Mouse (Mus musculus) macrophage (primary cell): ENCODE results near the gene Btbd2. TPM values are rescaled to one million over a fixed set of nuclear protein-coding genes. Genes with fewer than 3 reads are reported as not detected.
"Not testable (repeated sequence)": the region's sequence is repeated elsewhere in the genome, so short reads cannot be mapped to it uniquely, and the experiment has no call there.

ENCODE experiments used
- H3K27ac ChIP-seq: fragments of 350-480 bp; formaldehyde crosslinking; 2 replicates; pipeline ENCODE4 v1.9.0; 2021
- H3K36me3 ChIP-seq: fragments of 350-480 bp; formaldehyde crosslinking; 2 replicates; pipeline ENCODE4 v1.9.0; 2021; ENCODE audit errors: inconsistent target
- H3K4me3 ChIP-seq: fragments of 350-480 bp; formaldehyde crosslinking; 2 replicates; pipeline ENCODE4 v1.9.0; 2021; ENCODE audit errors: inconsistent target
- H3K79me2 ChIP-seq: fragments of 350-480 bp; formaldehyde crosslinking; 2 replicates; pipeline ENCODE4 v1.9.0; 2021; ENCODE audit errors: inconsistent target
- WGBS: methylation state at CpG from one replicate; pipeline ENCODE4 v1.1.7; 2026; ENCODE audit warnings: inconsistent platforms; ENCODE audit not compliant: missing documents; 5-methylcytosine and 5-hydroxymethylcytosine counted together
- polyA plus RNA-seq: library from polyadenylated mRNA; stranded (reverse); fragments of 250-400 nt; gene quantifications from 3 replicates; pipeline ENCODE4 v1.2.4, GENCODE M21; 2018; ENCODE audit warnings: inconsistent platforms

Btbd2 gene
- polyA plus RNA-seq, 1 experiment from 2014 or later = 16.9 TPM

DNA sequence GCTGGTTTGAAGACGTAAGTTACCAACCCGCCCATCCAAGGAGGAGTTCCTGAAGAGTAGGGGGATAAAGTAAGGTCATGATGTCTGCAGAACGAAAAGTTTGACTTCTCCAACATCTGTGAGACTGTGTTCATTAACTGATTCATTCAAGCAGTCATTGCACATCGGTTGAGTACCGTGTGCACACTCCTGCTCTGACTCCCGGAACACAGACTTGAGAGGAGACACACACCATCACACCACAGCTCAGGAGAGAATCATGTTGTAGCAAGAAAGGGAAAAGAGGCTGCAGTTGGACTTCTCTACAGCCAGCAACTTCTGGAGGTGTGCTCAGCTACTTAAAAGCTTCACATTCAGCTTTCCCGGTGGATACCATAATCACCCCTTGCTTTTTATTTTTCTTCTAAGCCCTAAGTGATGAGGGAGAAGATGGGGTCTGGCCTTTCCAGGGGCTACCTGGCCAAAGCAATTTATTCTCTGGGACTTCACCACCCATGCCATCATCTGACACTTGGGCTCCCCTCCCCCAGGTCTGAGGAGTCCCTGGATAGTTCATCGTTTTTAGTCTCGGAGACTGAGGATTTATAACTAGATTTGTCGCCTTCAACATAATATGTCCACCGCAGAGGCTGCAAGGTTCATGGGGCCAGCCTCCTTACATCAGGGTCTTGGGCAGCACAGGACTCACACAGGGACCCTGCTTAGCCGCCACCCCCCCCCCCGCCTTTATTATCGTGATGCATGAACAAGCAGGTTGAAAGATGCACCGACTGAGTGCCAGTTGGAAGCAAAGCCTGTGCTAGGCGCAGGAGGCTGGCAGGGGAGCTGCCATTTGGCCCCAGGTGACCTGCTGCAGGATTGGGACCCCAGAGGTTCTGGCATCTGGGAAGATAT is 35.8 kb downstream of the Btbd2 start:
- Histone ChIP-seq H3K36me3 (no peaks in the 10 kb centered on the region), H3K4me3 (peak overlapping the region; percentile 42), H3K27ac (peak overlapping the region; percentile 79), H3K79me2 (peaks cover 33% of the 10 kb centered on the region)
- WGBS = 70% methylated on average over 16 of the region's 16 CpGs

DNA sequence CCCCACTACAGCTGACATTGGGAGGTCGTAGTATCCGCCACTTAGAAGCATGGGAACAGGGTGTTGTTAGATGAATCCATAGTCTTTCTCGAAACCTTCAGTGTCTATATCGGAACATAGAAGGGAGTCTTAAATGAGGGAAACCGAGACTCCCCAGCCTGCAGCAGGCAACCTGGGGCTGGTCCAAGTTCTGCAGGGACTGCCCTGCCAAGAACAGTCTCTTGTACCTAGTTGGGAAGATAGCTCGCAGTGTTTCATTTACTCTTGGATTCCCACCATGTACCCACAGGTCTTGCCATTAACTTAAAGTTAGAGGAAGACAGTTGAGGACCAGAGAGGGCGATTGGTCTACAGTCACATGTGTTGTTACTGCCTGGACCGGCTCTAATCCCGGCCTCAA is 36.5 kb downstream of the Btbd2 start:
- Histone ChIP-seq H3K79me2 (peaks cover 26% of the 10 kb centered on the region), H3K27ac (no peak overlapping the region), H3K4me3 (no peak overlapping the region), H3K36me3 (peaks cover 1% of the 10 kb centered on the region; the same call in 1 of the 2 replicates)
- WGBS = 95% methylated on average over 9 of the region's 9 CpGs

DNA sequence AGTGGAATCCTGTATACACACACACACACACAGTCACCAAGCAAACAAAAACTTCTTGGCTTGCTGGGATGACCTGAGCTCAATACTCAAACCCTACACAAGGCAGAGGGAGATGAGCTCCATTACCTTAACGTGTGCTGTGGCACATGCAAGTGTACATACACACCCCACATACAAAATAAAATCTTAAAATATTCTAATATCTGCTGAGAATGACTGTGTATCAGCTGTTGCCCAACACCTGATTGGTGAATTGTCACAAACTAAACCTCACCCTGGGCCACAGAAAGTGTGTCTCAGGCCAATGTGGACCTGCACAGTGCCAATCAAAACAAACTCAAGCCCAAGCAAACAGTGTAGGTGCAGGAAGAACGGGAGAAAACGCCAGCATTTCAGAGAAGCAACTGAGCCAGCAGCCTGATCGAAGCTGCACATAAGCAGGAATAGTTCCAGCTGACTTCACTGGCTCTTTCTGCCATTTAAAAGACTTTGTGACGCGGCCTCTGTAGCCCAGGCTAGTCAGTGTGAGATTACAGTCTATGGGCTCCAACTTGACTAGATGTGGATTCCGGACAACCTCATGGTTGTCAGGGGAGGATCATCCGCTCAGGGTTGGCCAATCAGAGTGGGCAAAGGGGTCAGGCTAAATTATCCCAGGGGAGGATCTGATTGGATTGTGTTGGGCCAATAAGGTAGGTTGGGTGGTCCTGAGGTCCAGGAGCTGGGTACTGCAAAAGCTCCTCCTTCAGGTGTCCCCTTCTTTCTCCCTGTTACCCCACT is 37.2 kb downstream of the Btbd2 start:
- no peak overlapping the region for H3K4me3 ChIP-seq
- 93% methylated on average over 8 of the region's 8 CpGs for WGBS
- H3K79me2 ChIP-seq = peaks cover 19% of the 10 kb centered on the region
- H3K27ac ChIP-seq = no peak overlapping the region
- peaks cover 8% of the 10 kb centered on the region for H3K36me3 ChIP-seq

DNA sequence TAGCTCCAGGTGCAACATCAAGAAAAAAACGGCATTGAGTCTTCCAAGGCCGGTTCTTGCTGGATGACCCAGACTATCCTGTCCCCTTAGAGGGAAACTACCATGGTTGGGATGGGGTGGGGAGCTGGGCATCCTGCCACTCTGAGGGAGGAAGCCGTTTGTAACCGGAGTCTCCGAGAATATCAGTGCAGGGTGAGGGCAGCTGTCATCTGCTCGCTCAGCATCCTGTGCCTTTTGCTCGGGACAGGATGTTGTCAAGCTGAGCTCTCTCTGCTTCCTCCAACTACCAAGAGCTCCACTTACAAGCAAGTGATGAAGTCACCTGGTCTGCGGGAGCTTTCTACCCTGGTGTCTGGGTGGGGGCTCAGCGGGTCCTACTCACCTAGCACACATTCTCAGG is 38.7 kb downstream of the Btbd2 start:
- Histone ChIP-seq H3K79me2 (peaks cover 4% of the 10 kb centered on the region), H3K27ac (no peak overlapping the region), H3K36me3 (peaks cover 15% of the 10 kb centered on the region), H3K4me3 (no peak overlapping the region)
- WGBS = 22% methylated on average over 9 of the region's 9 CpGs

DNA sequence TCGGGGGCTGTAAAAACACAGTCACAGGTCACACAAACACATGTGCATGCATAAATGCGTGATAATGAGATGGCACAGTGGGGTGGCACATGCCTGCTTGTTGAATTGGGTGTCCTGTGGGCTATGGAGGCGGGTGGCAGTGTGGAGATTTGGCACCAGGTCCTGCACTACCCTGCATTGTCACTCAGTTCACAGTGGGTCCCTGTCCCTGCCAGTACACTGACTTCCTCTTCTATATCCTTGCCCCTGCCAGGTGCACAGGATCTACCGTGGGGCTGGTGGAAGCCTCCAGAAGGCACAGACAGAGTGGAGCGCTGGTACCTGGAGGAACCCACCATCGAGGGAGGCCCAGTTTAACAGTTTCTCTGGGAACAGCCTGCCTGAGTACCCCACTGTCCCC is 42.5 kb downstream of the Btbd2 start:
- peaks cover 2% of the 10 kb centered on the region; the same call in 1 of the 2 replicates for H3K79me2 ChIP-seq
- no peak overlapping the region for H3K4me3 ChIP-seq
- 80% methylated on average over 6 of the region's 6 CpGs for WGBS
- no peak overlapping the region for H3K27ac ChIP-seq
- H3K36me3 ChIP-seq = peaks cover 15% of the 10 kb centered on the region

DNA sequence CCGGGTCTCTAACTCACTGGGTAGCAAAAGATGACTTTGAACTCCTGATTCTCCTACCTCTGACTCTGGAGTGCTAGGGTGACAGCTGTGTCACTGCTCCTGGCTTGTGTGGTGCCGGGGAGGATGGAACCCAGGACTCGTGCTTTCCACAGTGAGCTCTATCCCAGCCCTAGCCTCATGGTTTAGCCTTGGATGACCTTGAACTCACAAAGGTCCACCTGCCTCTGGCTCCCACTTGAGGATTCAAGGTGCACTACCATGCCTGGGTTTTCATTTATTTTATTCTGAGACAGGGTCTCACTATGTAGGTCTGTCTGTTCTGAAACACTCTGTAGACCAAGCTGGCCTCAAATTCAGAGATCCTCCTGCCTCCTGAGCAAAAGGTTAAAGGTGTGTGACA is 43.0 kb downstream of the Btbd2 start:
- peaks cover 15% of the 10 kb centered on the region for H3K36me3 ChIP-seq
- H3K27ac ChIP-seq = no peak overlapping the region
- WGBS = 83% methylated on average over 3 of the region's 3 CpGs
- H3K4me3 ChIP-seq = no peak overlapping the region
- peaks cover 7% of the 10 kb centered on the region; the same call in 1 of the 2 replicates for H3K79me2 ChIP-seq

DNA sequence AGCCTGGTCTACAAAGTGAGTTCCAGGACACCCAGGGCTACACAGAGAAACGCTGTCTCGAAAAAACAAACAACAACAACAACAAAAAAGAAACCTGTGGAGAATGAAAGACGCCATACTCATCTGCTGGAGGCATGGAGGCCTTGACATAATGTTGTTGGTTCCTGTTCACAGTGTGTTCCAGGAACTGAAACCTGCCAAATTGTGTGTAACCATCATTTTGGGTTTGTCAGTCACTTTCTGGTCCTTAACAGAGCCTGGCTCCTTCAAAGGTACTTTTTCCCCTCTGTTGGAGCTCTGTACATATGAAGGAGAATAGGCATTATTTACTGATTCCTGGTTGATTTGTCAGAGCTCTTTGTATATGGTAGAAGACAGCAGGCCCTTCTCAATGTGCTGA is 45.0 kb downstream of the Btbd2 start:
- Histone ChIP-seq H3K4me3 (no peak overlapping the region), H3K27ac (no peak overlapping the region), H3K79me2 (peaks cover 27% of the 10 kb centered on the region), H3K36me3 (peaks cover 26% of the 10 kb centered on the region)
- 66% methylated on average over 3 of the region's 3 CpGs for WGBS

DNA sequence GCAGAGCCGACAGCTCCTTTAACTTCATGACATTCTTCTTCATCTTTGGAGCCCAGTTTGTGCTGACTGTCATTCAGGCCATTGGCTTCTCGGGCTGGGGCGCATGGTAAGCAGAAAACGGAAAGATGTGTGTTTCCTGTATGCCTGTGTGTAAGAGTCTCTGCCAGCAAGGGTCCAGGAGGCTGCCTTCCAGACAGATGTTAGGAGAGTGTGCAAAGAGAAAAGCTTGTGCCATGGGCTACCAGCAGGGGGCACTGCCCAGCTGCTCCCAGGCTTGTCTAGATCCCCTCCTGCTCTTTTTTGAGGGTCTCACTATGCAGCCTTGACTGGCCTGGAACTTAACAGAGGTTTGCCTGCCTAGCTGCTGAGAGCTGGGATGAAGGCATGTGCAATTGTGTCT is 45.8 kb downstream of the Btbd2 start:
- H3K27ac ChIP-seq = 0 out of 2 replicates have a peak overlapping the region, but pooled peaks have one; percentile 10
- WGBS = 22% methylated on average over 4 of the region's 4 CpGs
- peaks cover 35% of the 10 kb centered on the region for H3K79me2 ChIP-seq
- H3K36me3 ChIP-seq = peaks cover 26% of the 10 kb centered on the region
- no peak overlapping the region for H3K4me3 ChIP-seq

DNA sequence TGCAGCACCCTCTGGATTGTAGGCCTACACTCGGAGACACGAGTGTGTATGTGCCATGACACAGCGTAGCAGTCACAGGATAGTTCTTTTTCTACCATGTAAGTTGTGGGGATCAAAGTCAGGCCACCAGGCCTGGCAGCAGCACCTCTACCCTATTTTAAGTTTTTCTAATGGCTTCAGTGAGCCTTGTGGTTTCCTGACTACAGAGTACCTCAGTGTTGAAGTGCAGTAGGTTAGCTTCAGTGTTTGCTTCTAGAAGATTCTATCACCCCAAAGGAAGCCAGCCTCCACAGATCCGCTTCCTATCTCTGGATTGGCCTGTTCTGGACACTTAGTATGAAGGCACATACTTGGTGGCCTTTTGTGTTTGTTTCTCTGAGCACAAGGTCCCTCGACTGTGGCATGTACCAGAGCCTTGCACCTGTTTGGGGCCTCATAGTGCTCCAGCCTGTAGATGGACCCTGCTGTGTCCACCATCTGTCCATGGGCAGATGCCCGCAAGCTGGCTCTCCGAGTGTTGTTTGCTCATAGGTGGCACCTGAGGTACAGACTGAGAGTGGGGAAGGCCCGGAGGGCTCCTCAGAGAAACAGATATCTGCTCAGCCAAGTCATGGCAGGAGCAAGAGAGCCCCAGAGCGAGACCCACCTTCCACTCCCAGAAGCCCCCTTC is 46.6 kb downstream of the Btbd2 start:
- WGBS = 74% methylated on average over 9 of the region's 9 CpGs
- peaks cover 23% of the 10 kb centered on the region for H3K36me3 ChIP-seq
- no peak overlapping the region for H3K4me3 ChIP-seq
- peak overlapping the region; percentile 10; the same call in 1 of the 2 replicates for H3K27ac ChIP-seq
- peaks cover 43% of the 10 kb centered on the region for H3K79me2 ChIP-seq

DNA sequence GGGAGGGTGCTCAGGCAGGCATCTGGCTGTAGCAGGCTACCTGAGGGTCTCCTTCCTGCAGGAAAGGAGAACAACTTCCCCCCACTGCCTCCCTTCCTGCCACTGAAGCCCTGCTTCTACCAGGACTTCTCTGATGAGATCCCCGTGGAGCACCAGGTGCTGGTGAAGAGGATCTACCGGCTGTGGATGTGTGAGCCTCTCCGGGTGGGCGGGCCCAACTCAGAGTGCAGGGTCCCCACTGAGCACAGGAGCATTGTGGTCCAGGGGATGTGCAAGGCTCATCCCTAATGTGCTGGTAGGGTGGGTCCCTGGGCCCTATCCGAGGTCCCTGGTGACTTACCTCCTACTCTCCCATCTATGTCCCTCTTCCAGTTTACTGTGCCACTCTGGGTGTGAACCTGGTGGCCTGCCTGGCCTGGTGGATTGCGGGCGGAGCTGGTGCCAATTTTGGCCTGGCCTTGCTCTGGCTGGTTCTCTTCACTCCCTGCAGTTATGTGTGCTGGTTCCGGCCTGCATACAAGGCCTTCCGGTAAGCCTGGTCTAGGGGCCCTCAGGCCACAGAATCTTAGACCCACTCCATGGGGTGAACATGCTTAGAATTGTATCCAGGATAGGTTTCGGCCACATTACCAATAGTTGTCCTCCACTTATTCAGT is 47.5 kb downstream of the Btbd2 start:
- peaks cover 52% of the 10 kb centered on the region for H3K79me2 ChIP-seq
- peaks cover 15% of the 10 kb centered on the region for H3K36me3 ChIP-seq
- H3K4me3 ChIP-seq = no peak overlapping the region
- WGBS = 91% methylated on average over 9 of the region's 10 CpGs
- H3K27ac ChIP-seq = no peak overlapping the region

DNA sequence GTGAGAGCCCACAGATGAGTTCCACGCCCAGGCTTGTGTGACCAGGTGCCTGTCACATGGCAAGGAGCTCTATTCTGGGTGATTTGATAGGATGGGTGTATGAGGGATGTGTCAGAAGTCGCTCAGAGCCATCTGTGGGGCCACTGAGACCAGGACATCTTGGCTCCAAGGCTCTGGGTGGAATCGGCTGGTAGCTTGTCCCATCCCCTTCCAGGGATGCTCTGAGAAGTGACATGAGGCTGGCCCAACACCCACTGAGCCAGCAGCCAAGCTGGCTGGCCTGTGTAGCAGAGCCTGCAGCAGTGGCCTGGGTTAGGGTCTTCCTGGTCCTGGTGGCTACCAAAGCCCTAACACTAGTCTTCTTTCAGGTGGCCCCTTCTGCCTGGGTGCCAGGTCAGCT is 48.4 kb downstream of the Btbd2 start:
- WGBS = 98% methylated on average over 3 of the region's 3 CpGs
- Histone ChIP-seq H3K27ac (no peak overlapping the region), H3K36me3 (peaks cover 11% of the 10 kb centered on the region), H3K4me3 (no peak overlapping the region), H3K79me2 (peaks cover 61% of the 10 kb centered on the region)

DNA sequence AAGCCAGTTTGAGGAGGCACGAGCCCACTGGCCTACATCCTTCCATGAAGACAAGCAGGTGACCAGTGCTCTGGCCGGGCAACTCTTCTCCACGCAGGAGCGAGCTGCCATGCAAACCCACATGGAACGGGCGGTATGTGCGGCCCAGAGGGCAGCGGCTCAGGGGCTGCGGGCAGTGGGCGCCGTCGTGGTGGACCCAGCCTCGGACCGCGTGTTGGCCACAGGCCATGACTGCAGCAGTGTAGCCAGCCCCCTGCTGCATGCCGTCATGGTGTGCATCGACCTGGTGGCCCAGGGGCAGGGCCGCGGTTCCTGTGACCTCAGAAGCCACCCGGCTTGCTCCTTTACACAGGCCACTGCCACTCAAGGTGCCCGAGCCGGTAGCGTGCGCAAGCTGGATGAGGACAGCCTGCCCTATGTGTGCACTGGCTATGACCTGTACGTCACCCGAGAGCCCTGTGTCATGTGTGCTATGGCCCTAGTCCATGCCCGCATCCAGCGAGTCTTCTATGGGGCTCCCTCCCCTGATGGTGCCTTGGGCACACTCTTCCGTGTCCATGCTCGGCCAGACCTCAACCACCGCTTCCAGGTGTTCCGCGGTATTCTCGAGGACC is 50.0 kb downstream of the Btbd2 start:
- no peak overlapping the region for H3K27ac ChIP-seq
- H3K36me3 ChIP-seq = peaks cover 11% of the 10 kb centered on the region
- H3K4me3 ChIP-seq = no peak overlapping the region
- H3K79me2 ChIP-seq = peaks cover 64% of the 10 kb centered on the region
- 94% methylated on average over 28 of the region's 34 CpGs for WGBS

DNA sequence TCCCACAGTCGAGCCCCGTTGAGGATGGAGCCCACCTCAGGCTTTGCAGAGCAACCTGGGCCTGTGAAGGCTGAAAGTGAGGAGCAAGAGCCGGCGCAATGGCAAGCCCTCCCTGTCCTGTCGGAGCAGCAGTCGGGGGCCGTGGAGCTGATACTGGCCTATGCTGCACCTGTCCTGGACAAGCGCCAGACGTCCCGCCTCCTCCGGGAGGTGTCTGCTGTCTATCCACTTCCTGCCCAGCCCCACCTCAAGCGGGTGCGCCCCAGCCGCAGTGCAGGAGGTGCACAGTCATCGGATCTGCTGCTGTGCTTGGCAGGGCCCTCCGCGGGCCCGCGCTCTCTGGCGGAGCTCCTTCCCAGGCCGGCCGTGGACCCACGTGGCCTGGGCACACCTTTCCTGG is 50.6 kb downstream of the Btbd2 start:
- H3K4me3 ChIP-seq = no peak overlapping the region
- H3K27ac ChIP-seq = no peak overlapping the region
- 83% methylated on average over 23 of the region's 23 CpGs for WGBS
- H3K79me2 ChIP-seq = peaks cover 64% of the 10 kb centered on the region
- peaks cover 11% of the 10 kb centered on the region for H3K36me3 ChIP-seq

DNA sequence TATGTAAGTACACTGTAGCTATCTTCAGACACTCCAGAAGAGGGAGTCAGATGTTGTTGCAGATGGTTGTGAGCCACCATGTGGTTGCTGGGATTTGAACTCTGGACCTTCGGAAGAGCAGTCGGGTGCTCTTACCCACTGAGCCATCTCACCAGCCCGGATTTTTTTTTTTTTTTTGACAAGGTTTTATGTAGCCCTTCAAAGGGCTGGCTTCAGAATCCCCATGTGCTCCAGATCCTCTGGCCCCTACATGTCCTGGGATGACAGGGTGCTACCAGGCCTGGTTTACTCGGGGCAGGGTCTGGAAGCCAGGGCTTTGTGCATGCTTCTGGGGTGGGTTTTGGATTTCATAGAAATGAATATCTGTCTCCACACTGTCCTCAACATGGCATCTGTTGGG is 51.1 kb downstream of the Btbd2 start, which contains the start of gene Gm49322:
Gene Gm49322 (plus strand): TSS at position 301 of the 400 bp plus-strand sequence.
- Histone ChIP-seq H3K79me2 (peaks cover 64% of the 10 kb centered on the region), H3K36me3 (peaks cover 11% of the 10 kb centered on the region)
- WGBS = 100% methylated on average over 1 of the region's 4 CpGs
- H3K4me3 ChIP-seq, H3K27ac ChIP-seq: not testable (repeated sequence)
